Mouse (Mus musculus): ENCODE results near the gene Armc9.

GRCm38 (mm10) chr1:86236442-86236841 is 81.9 kb downstream of the Armc9 start:
- no peak for TF ChIP-seq CTCF (conservative IDR thresholded peaks at IDR 0.05 in 1 of 2, IDR thresholded peaks at IDR 0.05 in 1 of 2; ENCODE audit: low read depth in 2 of 2, low read length in 2 of 2)
- no peak for TF ChIP-seq EP300 (IDR thresholded peaks at IDR 0.05; ENCODE audit: low read length)

All from CH12.LX (cell line).